Mouse (Mus musculus): ENCODE measurements around the gene Naa25. TPM values are rescaled to one million over a fixed set of nuclear protein-coding genes. Genes with fewer than 3 reads are reported as not detected.

The Naa25 gene
- polyA plus RNA-seq, 1 experiment, result 8.1 TPM

DNA sequence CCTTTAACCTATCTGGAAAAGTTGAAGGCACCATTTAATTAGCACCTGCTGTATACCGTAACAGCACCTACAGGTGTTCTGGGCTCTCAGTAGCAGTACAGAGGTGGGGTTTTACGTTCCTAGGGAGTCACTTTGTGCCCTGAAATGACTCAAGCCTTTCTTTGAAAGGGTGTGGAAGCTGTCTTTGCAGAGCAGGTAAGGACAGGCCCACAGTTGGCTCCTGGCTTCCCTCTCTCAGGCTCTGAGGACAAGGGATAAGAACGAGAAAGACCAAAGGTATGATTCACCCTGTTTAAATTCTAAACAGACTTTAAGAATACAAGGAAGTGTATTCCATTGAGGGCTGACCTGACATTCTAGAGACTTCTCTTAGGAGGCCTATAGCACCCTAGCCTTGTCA, 4.3 kb upstream of the Naa25 start:
- Histone ChIP-seq H3K4me3 (ENCODE audit: insufficient read depth, low read depth, low read length) (no peak overlapping the region), H3K36me3 (ENCODE audit: control insufficient read depth, insufficient read depth, low read length) (no peaks in the 10 kb centered on the region), H3K4me1 (ENCODE audit: control insufficient read depth, insufficient read depth, low read length) (no peaks in the 10 kb centered on the region; the same call in 1 of the 2 replicates), H3K27ac (ENCODE audit: insufficient read depth, low read depth, low read length) (no peak overlapping the region), H3K27me3 (replicated peaks; ENCODE audit: control insufficient read depth, insufficient read depth, low read length) (no peaks in the 10 kb centered on the region)
- TF ChIP-seq CTCF (conservative IDR thresholded peaks at IDR 0.05; ENCODE audit: insufficient read depth, insufficient read length, low read depth, low read length), result no peak
- TF ChIP-seq POLR2A (IDR thresholded peaks at IDR 0.05; ENCODE audit: low read depth, low read length), result no peak
- no peak for DNase-seq
- 70% methylated on average over 3 of the region's 3 CpGs for WGBS

- 80% methylated on average over 5 of the region's 5 CpGs for WGBS
- H3K27ac ChIP-seq (ENCODE audit: insufficient read depth, low read depth, low read length), result no peak overlapping the region
- H3K36me3 ChIP-seq (ENCODE audit: control insufficient read depth, insufficient read depth, low read length), result no peaks in the 10 kb centered on the region
- no peak overlapping the region for H3K4me3 ChIP-seq (ENCODE audit: insufficient read depth, low read depth, low read length)
- no peak for TF ChIP-seq CTCF (conservative IDR thresholded peaks at IDR 0.05; ENCODE audit: insufficient read depth, insufficient read length, low read depth, low read length)
- no peak for TF ChIP-seq POLR2A (IDR thresholded peaks at IDR 0.05; ENCODE audit: low read depth, low read length)
- no peaks in the 10 kb centered on the region for H3K27me3 ChIP-seq (replicated peaks; ENCODE audit: control insufficient read depth, insufficient read depth, low read length)
- H3K4me1 ChIP-seq (ENCODE audit: control insufficient read depth, insufficient read depth, low read length), result peaks cover 13% of the 10 kb centered on the region; the same call in 1 of the 2 replicates
- DNase-seq, result no peak
Measured at GRCm38 (mm10) chr5:121395621-121396020, 2.1 kb upstream of the Naa25 start.

GRCm38 (mm10) chr5:121398146-121398964, 619 bp downstream of the Naa25 start:
- DNase-seq, result no peak

GRCm38 (mm10) chr5:121398965-121399462, 1.3 kb downstream of the Naa25 start:
- WGBS, result 29% methylated on average over 9 of the region's 9 CpGs
- TF ChIP-seq POLR2A (IDR thresholded peaks at IDR 0.05; ENCODE audit: low read depth, low read length), result no peak
- TF ChIP-seq CTCF (conservative IDR thresholded peaks at IDR 0.05; ENCODE audit: insufficient read depth, insufficient read length, low read depth, low read length), result no peak
- Histone ChIP-seq H3K4me3 (ENCODE audit: insufficient read depth, low read depth, low read length) (peak overlapping the region; percentile 20; the same call in 1 of the 2 replicates), H3K27me3 (replicated peaks; ENCODE audit: control insufficient read depth, insufficient read depth, low read length) (no peaks in the 10 kb centered on the region), H3K4me1 (ENCODE audit: control insufficient read depth, insufficient read depth, low read length) (peaks cover 15% of the 10 kb centered on the region; the same call in 1 of the 2 replicates), H3K36me3 (ENCODE audit: control insufficient read depth, insufficient read depth, low read length) (no peaks in the 10 kb centered on the region), H3K27ac (ENCODE audit: insufficient read depth, low read depth, low read length) (no peak overlapping the region)
- no peak for DNase-seq

More at GRCm38 (mm10) chr5:121398146-121398964, 619 bp downstream of the Naa25 start:
- peak overlapping the region; percentile 96 for H3K4me3 ChIP-seq (ENCODE audit: insufficient read depth, low read depth, low read length)
- H3K4me1 ChIP-seq (ENCODE audit: control insufficient read depth, insufficient read depth, low read length), result peaks cover 14% of the 10 kb centered on the region; the same call in 1 of the 2 replicates
- no peak for TF ChIP-seq POLR2A (IDR thresholded peaks at IDR 0.05; ENCODE audit: low read depth, low read length)
- no peak for TF ChIP-seq CTCF (conservative IDR thresholded peaks at IDR 0.05; ENCODE audit: insufficient read depth, insufficient read length, low read depth, low read length)
- H3K27me3 ChIP-seq (replicated peaks; ENCODE audit: control insufficient read depth, insufficient read depth, low read length), result no peaks in the 10 kb centered on the region
- H3K27ac ChIP-seq (ENCODE audit: insufficient read depth, low read depth, low read length), result no peak overlapping the region
- H3K36me3 ChIP-seq (ENCODE audit: control insufficient read depth, insufficient read depth, low read length), result no peaks in the 10 kb centered on the region
- WGBS, result under 1% methylated on average over 67 of the region's 67 CpGs

DNA sequence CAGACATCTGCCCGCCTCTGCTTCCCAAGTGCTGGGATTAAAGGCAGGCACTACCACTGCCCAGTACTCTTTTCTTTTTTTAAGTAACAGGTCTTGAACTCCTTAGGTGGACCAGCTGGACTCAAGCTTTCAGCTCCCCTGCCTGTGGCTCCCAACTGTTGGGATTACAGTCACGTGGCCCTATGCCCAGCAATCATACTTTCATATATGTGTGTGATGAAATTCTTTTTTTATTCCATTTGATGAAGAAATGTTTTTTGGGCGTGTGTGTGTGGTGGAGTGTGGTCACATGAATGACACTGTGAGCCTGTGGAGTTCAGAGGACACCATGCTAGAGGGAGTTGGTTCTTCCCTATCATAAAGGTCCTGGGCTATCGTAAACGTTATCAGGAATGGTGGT, 1.8 kb downstream of the Naa25 start:
- DNase-seq, result no peak
- H3K36me3 ChIP-seq (ENCODE audit: control insufficient read depth, insufficient read depth, low read length), result no peaks in the 10 kb centered on the region
- H3K27me3 ChIP-seq (replicated peaks; ENCODE audit: control insufficient read depth, insufficient read depth, low read length), result no peaks in the 10 kb centered on the region
- peaks cover 15% of the 10 kb centered on the region; the same call in 1 of the 2 replicates for H3K4me1 ChIP-seq (ENCODE audit: control insufficient read depth, insufficient read depth, low read length)
- TF ChIP-seq CTCF (conservative IDR thresholded peaks at IDR 0.05; ENCODE audit: insufficient read depth, insufficient read length, low read depth, low read length) (no peak), POLR2A (IDR thresholded peaks at IDR 0.05; ENCODE audit: low read depth, low read length) (no peak)
- H3K4me3 ChIP-seq (ENCODE audit: insufficient read depth, low read depth, low read length), result no peak overlapping the region
- no peak overlapping the region for H3K27ac ChIP-seq (ENCODE audit: insufficient read depth, low read depth, low read length)
- 78% methylated on average over 5 of the region's 5 CpGs for WGBS

GRCm38 (mm10) chr5:121400064-121400463, 2.3 kb downstream of the Naa25 start:
- Histone ChIP-seq H3K27ac (ENCODE audit: insufficient read depth, low read depth, low read length) (no peak overlapping the region), H3K36me3 (ENCODE audit: control insufficient read depth, insufficient read depth, low read length) (no peaks in the 10 kb centered on the region), H3K27me3 (replicated peaks; ENCODE audit: control insufficient read depth, insufficient read depth, low read length) (no peaks in the 10 kb centered on the region), H3K4me3 (ENCODE audit: insufficient read depth, low read depth, low read length) (no peak overlapping the region), H3K4me1 (ENCODE audit: control insufficient read depth, insufficient read depth, low read length) (peaks cover 15% of the 10 kb centered on the region; the same call in 1 of the 2 replicates)
- no peak for DNase-seq
- TF ChIP-seq CTCF (conservative IDR thresholded peaks at IDR 0.05; ENCODE audit: insufficient read depth, insufficient read length, low read depth, low read length) (no peak), POLR2A (IDR thresholded peaks at IDR 0.05; ENCODE audit: low read depth, low read length) (no peak)
- WGBS, result 35% methylated on average over 5 of the region's 5 CpGs

- no peak for DNase-seq
- WGBS, result 80% methylated on average over 5 of the region's 5 CpGs
- Histone ChIP-seq H3K4me1 (ENCODE audit: control insufficient read depth, insufficient read depth, low read length) (peaks cover 15% of the 10 kb centered on the region; the same call in 1 of the 2 replicates), H3K27ac (ENCODE audit: insufficient read depth, low read depth, low read length) (no peak overlapping the region), H3K36me3 (ENCODE audit: control insufficient read depth, insufficient read depth, low read length) (no peaks in the 10 kb centered on the region), H3K27me3 (replicated peaks; ENCODE audit: control insufficient read depth, insufficient read depth, low read length) (no peaks in the 10 kb centered on the region), H3K4me3 (ENCODE audit: insufficient read depth, low read depth, low read length) (no peak overlapping the region)
- TF ChIP-seq POLR2A (IDR thresholded peaks at IDR 0.05; ENCODE audit: low read depth, low read length), result no peak
- no peak for TF ChIP-seq CTCF (conservative IDR thresholded peaks at IDR 0.05; ENCODE audit: insufficient read depth, insufficient read length, low read depth, low read length)
Measured at GRCm38 (mm10) chr5:121400849-121401248, 3.1 kb downstream of the Naa25 start.

Data from kidney, adult 2 months (tissue).